Mouse (Mus musculus) lung, embryonic 15.5 days (tissue): Measurements from ENCODE around the gene Sh3d21. TPM values are rescaled to one million over a fixed set of nuclear protein-coding genes. Genes with fewer than 3 reads are reported as not detected.
A peak's percentile ranks its signal among the peaks of the same experiment; 100 is the strongest.

Source experiments
- ATAC-seq: fragments of 200-750 bp; cut with Nextera tagmentation; 2 replicates; pipeline ENCODE4 v1.8.0; 2017; ENCODE audit warnings: moderate number of reproducible peaks, borderline replicate concordance; ENCODE audit not compliant: low FRiP score, low TSS enrichment; ENCODE audit errors: extremely low read depth
- H3K27ac ChIP-seq: fragments of 300-500 bp; sonication (generic); 2 replicates; pipeline ENCODE4 v1.5.1; 2015; ENCODE audit warnings: moderate library complexity, mild to moderate bottlenecking, inconsistent platforms
- H3K27me3 ChIP-seq: fragments of 300-500 bp; sonication (generic); 2 replicates; pipeline ENCODE4 v1.6.1; 2015; ENCODE audit warnings: inconsistent platforms
- H3K36me3 ChIP-seq: fragments of 300-500 bp; sonication (generic); 2 replicates; pipeline ENCODE4 v1.6.1; 2015; ENCODE audit warnings: inconsistent platforms
- H3K4me1 ChIP-seq: fragments of 300-500 bp; sonication (generic); 2 replicates; pipeline ENCODE4 v1.6.1; 2015; ENCODE audit warnings: inconsistent platforms
- H3K4me2 ChIP-seq: fragments of 300-500 bp; sonication (generic); 2 replicates; pipeline ENCODE4 v1.6.1; 2015; ENCODE audit warnings: inconsistent platforms, mild to moderate bottlenecking, moderate library complexity
- H3K4me3 ChIP-seq: fragments of 300-500 bp; sonication (generic); 2 replicates; pipeline ENCODE4 v1.5.1; 2015; ENCODE audit warnings: mild to moderate bottlenecking, inconsistent platforms
- H3K9ac ChIP-seq: fragments of 300-500 bp; sonication (generic); 2 replicates; pipeline ENCODE4 v1.6.1; 2015; ENCODE audit warnings: inconsistent platforms
- H3K9me3 ChIP-seq: fragments of 300-500 bp; sonication (generic); 2 replicates; pipeline ENCODE4 v1.6.1; 2016; ENCODE audit warnings: inconsistent platforms
- WGBS: fragments of 180-500 bp; shearing (Covaris S2); methylation state at CpG from one replicate; pipeline ENCODE4 v1.1.7; 2015; 5-methylcytosine and 5-hydroxymethylcytosine counted together
- polyA plus RNA-seq: library from polyadenylated mRNA; unstranded; fragments of >200 nt; fragmentation: Nextera tagmentation; extraction: Ambion mirVana; gene quantifications from 2 replicates; pipeline ENCODE4 v1.2.1, GENCODE M21; 2015

The Sh3d21 gene
- polyA plus RNA-seq, 1 experiment from 2014 or later = 9.4 TPM

GRCm38 (mm10) chr4:126134236-126134635, 29.1 kb downstream of the Sh3d21 start:
- H3K27ac ChIP-seq = peak overlapping the region; percentile 96; the same call in 1 of the 2 replicates
- 83% methylated on average over 4 of the region's 4 CpGs for WGBS

GRCm38 (mm10) chr4:126132636-126133264, 30.5 kb downstream of the Sh3d21 start:
- Histone ChIP-seq H3K4me3 (no peak overlapping the region), H3K27ac (peak overlapping the region; percentile 96), H3K9ac (0 out of 2 replicates have a peak overlapping the region, but pooled peaks have one; percentile 23), H3K36me3 (peaks cover 48% of the 10 kb centered on the region), H3K4me1 (peaks cover 56% of the 10 kb centered on the region), H3K9me3 (no peaks in the 10 kb centered on the region), H3K4me2 (no peak overlapping the region), H3K27me3 (no peaks in the 10 kb centered on the region)
- peak; percentile 52; the same call in 1 of the 2 replicates for ATAC-seq
- 23% methylated on average over 6 of the region's 6 CpGs for WGBS

More at GRCm38 (mm10) chr4:126134236-126134635, 29.1 kb downstream of the Sh3d21 start:
- H3K4me2 ChIP-seq = no peak overlapping the region
- peaks cover 48% of the 10 kb centered on the region for H3K36me3 ChIP-seq
- no peaks in the 10 kb centered on the region for H3K27me3 ChIP-seq
- peaks cover 55% of the 10 kb centered on the region for H3K4me1 ChIP-seq
- H3K4me3 ChIP-seq = no peak overlapping the region
- no peak overlapping the region for H3K9ac ChIP-seq
- no peak for ATAC-seq
- H3K9me3 ChIP-seq = no peaks in the 10 kb centered on the region

- Histone ChIP-seq H3K4me1 (peaks cover 56% of the 10 kb centered on the region), H3K9ac (peak overlapping the region; percentile 20; the same call in 1 of the 2 replicates), H3K9me3 (no peaks in the 10 kb centered on the region), H3K36me3 (peaks cover 43% of the 10 kb centered on the region), H3K4me3 (no peak overlapping the region), H3K27ac (peak overlapping the region; percentile 96), H3K27me3 (no peaks in the 10 kb centered on the region), H3K4me2 (peak overlapping the region; percentile 1; the same call in 1 of the 2 replicates)
- WGBS = 33% methylated on average over 10 of the region's 10 CpGs
- peak; percentile 51 for ATAC-seq
Observed at GRCm38 (mm10) chr4:126131290-126132121, 31.8 kb downstream of the Sh3d21 start.

- peak; percentile 53 for ATAC-seq
- WGBS = 20% methylated on average over 11 of the region's 11 CpGs
- H3K4me3 ChIP-seq = no peak overlapping the region
- H3K27me3 ChIP-seq = no peaks in the 10 kb centered on the region
- H3K27ac ChIP-seq = peak overlapping the region; percentile 96
- H3K4me2 ChIP-seq = peak overlapping the region; percentile 32
- H3K9me3 ChIP-seq = no peaks in the 10 kb centered on the region
- peaks cover 56% of the 10 kb centered on the region for H3K4me1 ChIP-seq
- no peak overlapping the region for H3K9ac ChIP-seq
- H3K36me3 ChIP-seq = peaks cover 43% of the 10 kb centered on the region
Observed at GRCm38 (mm10) chr4:126130502-126130901, 32.8 kb downstream of the Sh3d21 start.

- peak; percentile 47; the same call in 1 of the 2 replicates for ATAC-seq
- H3K27ac ChIP-seq = peak overlapping the region; percentile 49
Observed at GRCm38 (mm10) chr4:126123309-126124040, 39.8 kb downstream of the Sh3d21 start.

GRCm38 (mm10) chr4:126120506-126120905, 42.8 kb downstream of the Sh3d21 start:
- no peaks in the 10 kb centered on the region for H3K9me3 ChIP-seq
- H3K36me3 ChIP-seq = peaks cover 19% of the 10 kb centered on the region
- no peak overlapping the region for H3K27ac ChIP-seq
- H3K4me2 ChIP-seq = no peak overlapping the region
- no peak overlapping the region for H3K9ac ChIP-seq
- no peaks in the 10 kb centered on the region for H3K27me3 ChIP-seq
- H3K4me3 ChIP-seq = no peak overlapping the region
- ATAC-seq = no peak
- H3K4me1 ChIP-seq = peaks cover 35% of the 10 kb centered on the region
- WGBS = 87% methylated on average over 2 of the region's 2 CpGs

More at GRCm38 (mm10) chr4:126123309-126124040, 39.8 kb downstream of the Sh3d21 start:
- Histone ChIP-seq H3K4me1 (peaks cover 12% of the 10 kb centered on the region), H3K27me3 (no peaks in the 10 kb centered on the region), H3K4me2 (no peak overlapping the region), H3K9me3 (no peaks in the 10 kb centered on the region), H3K9ac (no peak overlapping the region), H3K36me3 (peaks cover 40% of the 10 kb centered on the region), H3K4me3 (no peak overlapping the region)
- WGBS = 61% methylated on average over 10 of the region's 10 CpGs

GRCm38 (mm10) chr4:126120052-126120451, 43.2 kb downstream of the Sh3d21 start:
- Histone ChIP-seq H3K4me3 (no peak overlapping the region), H3K36me3 (peaks cover 17% of the 10 kb centered on the region), H3K9ac (no peak overlapping the region), H3K4me2 (no peak overlapping the region), H3K4me1 (peaks cover 39% of the 10 kb centered on the region), H3K27me3 (no peaks in the 10 kb centered on the region), H3K9me3 (no peaks in the 10 kb centered on the region), H3K27ac (no peak overlapping the region)
- WGBS = 91% methylated on average over 5 of the region's 5 CpGs
- ATAC-seq = no peak

- Histone ChIP-seq H3K27ac (no peak overlapping the region), H3K4me3 (no peak overlapping the region), H3K4me1 (peaks cover 45% of the 10 kb centered on the region), H3K4me2 (no peak overlapping the region), H3K36me3 (peaks cover 8% of the 10 kb centered on the region), H3K27me3 (no peaks in the 10 kb centered on the region), H3K9ac (no peak overlapping the region), H3K9me3 (no peaks in the 10 kb centered on the region)
- WGBS = 81% methylated on average over 1 of the region's 1 CpGs
- ATAC-seq = no peak
Observed at GRCm38 (mm10) chr4:126119051-126119450, 44.2 kb downstream of the Sh3d21 start.

GRCm38 (mm10) chr4:126118651-126119050, 44.6 kb downstream of the Sh3d21 start:
- peaks cover 47% of the 10 kb centered on the region for H3K4me1 ChIP-seq
- no peak overlapping the region for H3K4me2 ChIP-seq
- 0 out of 2 replicates have a peak overlapping the region, but pooled peaks have one; percentile 10 for H3K9ac ChIP-seq
- no peak overlapping the region for H3K27ac ChIP-seq
- H3K36me3 ChIP-seq = peaks cover 8% of the 10 kb centered on the region
- H3K27me3 ChIP-seq = no peaks in the 10 kb centered on the region
- H3K9me3 ChIP-seq = no peaks in the 10 kb centered on the region
- H3K4me3 ChIP-seq = no peak overlapping the region
- 87% methylated on average over 4 of the region's 4 CpGs for WGBS
- no peak for ATAC-seq

- no peak overlapping the region for H3K4me2 ChIP-seq
- H3K27me3 ChIP-seq = no peaks in the 10 kb centered on the region
- H3K4me3 ChIP-seq = no peak overlapping the region
- WGBS = 60% methylated on average over 8 of the region's 8 CpGs
- no peak for ATAC-seq
- peaks cover 48% of the 10 kb centered on the region for H3K4me1 ChIP-seq
- peaks cover 8% of the 10 kb centered on the region for H3K36me3 ChIP-seq
- H3K9me3 ChIP-seq = no peaks in the 10 kb centered on the region
- H3K27ac ChIP-seq = 0 out of 2 replicates have a peak overlapping the region, but pooled peaks have one; percentile 27
- no peak overlapping the region for H3K9ac ChIP-seq
Observed at GRCm38 (mm10) chr4:126117116-126117515, 46.2 kb downstream of the Sh3d21 start.

GRCm38 (mm10) chr4:126115871-126116521, 47.3 kb downstream of the Sh3d21 start:
- WGBS = 61% methylated on average over 6 of the region's 6 CpGs
- no peak for ATAC-seq
- H3K27ac ChIP-seq = no peak overlapping the region
- no peak overlapping the region for H3K4me2 ChIP-seq
- no peaks in the 10 kb centered on the region for H3K27me3 ChIP-seq
- no peak overlapping the region for H3K4me3 ChIP-seq
- H3K36me3 ChIP-seq = peaks cover 1% of the 10 kb centered on the region; the same call in 1 of the 2 replicates
- H3K4me1 ChIP-seq = peaks cover 57% of the 10 kb centered on the region
- no peak overlapping the region for H3K9ac ChIP-seq
- no peaks in the 10 kb centered on the region for H3K9me3 ChIP-seq
